Mouse (Mus musculus): ENCODE data around the gene Tomm40.

Gene Tomm40

GRCm38 (mm10) chr7:19744590-19745385 is 29.6 kb upstream of the Tomm40 start:
- no peak for DNase-seq (ENCODE audit: low spot score)

DNA sequence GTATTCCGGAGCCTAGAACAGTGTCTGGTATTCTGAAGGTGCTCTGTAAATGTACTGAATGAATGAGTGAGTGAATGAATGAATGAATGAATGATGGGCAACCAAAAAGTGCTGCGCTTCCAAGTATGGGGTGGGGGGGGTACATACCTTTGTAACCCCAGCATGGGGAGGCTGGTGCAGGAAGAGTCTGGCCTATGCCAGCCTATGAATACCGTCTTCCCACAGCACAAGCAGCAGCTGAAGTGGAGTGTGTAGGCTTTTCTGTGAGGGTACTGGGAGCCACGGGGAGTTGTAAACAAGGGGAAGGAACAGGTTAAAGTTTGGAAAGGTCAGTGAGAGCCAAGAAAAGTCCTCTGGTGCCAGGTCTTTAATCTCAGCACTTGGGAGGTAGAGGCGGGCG is 28.6 kb upstream of the Tomm40 start:
- DNase-seq (ENCODE audit: low spot score), result no peak

GRCm38 (mm10) chr7:19742468-19742867 is 27.2 kb upstream of the Tomm40 start:
- DNase-seq (ENCODE audit: low spot score), result no peak

DNA sequence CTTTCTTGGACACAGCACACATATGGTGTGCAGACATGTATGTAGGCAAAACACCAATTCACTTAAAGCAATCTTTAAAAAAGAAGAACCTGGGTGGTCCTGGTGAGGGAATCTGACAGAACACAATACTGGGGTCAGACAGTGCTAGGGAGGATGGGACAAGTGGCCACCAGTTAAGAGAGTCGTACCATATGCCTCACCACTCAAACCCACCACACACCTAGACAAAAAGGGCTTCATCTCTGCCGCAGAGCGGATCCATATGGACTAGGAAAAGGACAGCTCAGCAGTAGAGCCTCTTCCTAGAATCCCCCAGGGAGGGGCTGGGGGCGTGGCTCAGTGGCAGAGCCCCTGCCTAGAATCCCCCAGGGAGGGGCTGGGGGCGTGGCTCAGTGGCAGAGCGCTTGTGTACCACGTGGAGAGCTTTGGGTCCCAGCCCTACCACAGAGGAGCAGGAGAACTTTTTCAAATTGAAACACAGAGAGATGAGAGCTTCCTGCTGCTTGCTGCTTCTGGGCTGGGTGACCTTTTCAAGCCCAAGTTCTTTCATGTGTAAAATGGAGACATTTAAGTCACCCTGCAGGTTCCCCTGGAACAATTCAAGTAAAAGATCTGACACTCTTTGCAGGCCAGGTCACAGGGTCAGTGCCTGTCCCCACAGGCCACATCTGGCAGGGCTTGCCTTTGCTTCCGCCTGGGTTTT is 26.2 kb upstream of the Tomm40 start:
- DNase-seq (ENCODE audit: low spot score), result no peak

GRCm38 (mm10) chr7:19740269-19740668 is 25.0 kb upstream of the Tomm40 start:
- no peak for DNase-seq (ENCODE audit: low spot score)

GRCm38 (mm10) chr7:19738771-19739170 is 23.5 kb upstream of the Tomm40 start:
- DNase-seq (ENCODE audit: low spot score), result no peak

GRCm38 (mm10) chr7:19736389-19737057 is 21.3 kb upstream of the Tomm40 start:
- DNase-seq (ENCODE audit: low spot score), result peak; percentile 49

DNA sequence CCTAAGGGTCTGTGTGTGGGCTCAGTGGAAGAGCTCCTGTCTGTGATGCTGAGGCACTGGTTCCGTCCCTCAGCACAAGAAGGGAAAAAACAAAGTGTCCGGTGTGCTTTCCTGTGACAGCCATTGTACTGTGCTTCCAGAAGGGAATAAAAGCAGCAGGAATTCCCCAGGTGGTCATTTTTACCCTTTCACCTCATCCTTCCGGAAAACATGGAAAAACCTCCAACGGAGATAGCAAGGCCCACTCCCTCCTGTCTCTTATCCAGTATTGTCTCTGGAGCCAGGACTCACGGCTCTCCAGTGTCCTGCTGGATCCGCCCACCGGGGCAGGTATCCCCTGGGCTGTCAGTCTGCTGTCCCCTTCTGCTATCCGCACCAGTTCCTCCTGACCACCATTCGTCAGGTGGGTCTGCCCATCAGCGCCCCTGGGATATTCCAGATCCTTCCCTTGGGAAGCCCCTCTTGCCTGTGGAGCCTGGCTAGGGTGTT is 19.0 kb upstream of the Tomm40 start:
- DNase-seq (ENCODE audit: low spot score), result no peak

- DNase-seq (ENCODE audit: low spot score), result no peak
Measured at GRCm38 (mm10) chr7:19726541-19726940, 11.3 kb upstream of the Tomm40 start.

DNA sequence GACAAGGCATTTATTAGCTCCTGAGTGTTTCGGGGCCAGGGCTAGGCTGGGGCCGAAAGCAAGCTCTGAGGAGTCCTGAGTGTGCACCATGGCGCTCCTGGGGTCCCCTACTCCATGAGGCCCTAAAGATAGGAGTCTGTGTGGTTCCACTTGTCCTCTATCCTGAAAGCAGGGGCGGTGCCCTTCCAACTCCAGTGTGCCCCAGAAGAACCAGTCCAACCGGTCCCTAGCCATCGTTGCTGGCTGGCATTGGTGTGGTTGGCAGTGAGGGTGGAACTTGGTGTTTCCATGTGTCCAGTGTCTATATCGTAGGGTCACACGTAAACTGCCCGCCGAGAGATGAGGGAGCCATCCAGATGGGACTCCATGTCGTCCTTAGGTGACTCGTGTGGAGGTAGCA is 8.9 kb upstream of the Tomm40 start:
- DNase-seq (ENCODE audit: low spot score), result no peak

DNA sequence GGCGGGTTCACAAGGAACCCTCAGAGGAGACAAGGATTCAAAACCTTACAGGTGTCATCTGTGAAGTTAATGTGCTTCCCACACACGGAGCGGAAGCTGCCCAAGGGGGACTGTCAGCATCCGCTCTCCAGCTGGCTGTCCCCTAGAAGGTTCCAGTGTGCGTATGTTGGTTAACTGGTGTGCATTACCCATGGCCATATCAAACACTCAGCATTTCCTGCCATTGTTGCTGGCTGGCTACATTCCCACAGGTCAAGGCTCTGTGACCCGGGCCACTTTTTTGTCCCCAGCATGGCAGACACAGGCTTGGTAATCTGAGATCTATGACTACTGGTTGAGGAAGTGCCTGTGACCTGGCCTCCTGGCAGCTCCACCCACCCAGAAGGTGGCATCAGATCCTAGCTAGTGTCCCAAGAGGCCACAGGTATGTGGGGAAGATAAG is 7.5 kb upstream of the Tomm40 start:
- DNase-seq (ENCODE audit: low spot score), result no peak

DNA sequence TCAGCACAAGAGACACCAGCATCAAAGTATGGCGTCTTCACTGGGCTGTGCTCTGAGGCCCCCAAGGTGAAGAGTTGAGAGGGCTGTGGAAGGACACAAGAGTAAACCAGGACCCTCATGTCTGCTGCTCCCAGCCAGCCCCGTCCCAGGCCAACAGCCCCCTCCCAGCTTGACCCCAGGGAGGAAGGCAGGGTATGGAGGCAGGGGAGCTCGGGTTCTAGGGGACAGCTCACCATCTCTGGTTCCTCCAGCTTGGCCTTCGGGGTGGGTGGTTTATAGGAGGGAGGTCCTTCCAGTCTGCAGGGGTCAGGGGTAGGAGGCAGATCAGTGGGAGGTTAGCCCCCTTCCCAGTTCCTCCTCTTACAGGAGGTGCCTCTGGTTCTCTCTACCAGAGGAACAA is 4.0 kb upstream of the Tomm40 start:
- DNase-seq (ENCODE audit: low spot score), result no peak

DNA sequence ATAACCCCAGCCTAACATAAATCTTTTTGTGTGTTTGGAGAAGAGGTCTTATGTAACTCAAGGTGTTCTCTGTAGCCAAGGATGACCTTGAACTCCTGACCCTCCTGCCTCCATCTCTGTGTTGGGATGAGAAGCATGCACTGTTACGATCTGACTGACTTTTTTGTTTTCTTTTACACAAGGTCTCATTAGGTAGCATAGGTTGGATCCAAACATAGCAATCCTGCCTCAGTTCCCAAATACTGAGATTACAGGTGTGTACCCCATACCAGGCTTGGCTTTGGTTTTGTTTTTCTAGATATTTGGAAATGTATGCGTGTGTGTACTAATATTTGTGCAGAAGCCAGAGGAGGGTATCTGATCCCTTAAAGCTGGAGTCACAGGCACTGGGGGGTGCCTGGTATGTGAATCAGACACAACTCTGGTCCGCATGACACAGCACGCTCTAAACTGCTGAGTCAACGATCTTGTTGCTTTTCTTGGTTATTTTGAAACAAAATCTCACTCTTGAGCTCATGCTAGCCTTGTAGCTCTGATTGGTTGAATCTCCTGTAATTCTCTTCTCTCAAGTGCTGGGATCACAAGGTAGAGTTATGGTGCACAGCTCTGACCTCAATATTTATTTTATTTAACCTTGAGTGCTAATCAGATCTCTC is 3.2 kb upstream of the Tomm40 start:
- DNase-seq (ENCODE audit: low spot score), result no peak

GRCm38 (mm10) chr7:19717346-19717745 is 2.1 kb upstream of the Tomm40 start:
- DNase-seq (ENCODE audit: low spot score), result no peak

GRCm38 (mm10) chr7:19716822-19717221 is 1.6 kb upstream of the Tomm40 start:
- DNase-seq (ENCODE audit: low spot score), result no peak

DNA sequence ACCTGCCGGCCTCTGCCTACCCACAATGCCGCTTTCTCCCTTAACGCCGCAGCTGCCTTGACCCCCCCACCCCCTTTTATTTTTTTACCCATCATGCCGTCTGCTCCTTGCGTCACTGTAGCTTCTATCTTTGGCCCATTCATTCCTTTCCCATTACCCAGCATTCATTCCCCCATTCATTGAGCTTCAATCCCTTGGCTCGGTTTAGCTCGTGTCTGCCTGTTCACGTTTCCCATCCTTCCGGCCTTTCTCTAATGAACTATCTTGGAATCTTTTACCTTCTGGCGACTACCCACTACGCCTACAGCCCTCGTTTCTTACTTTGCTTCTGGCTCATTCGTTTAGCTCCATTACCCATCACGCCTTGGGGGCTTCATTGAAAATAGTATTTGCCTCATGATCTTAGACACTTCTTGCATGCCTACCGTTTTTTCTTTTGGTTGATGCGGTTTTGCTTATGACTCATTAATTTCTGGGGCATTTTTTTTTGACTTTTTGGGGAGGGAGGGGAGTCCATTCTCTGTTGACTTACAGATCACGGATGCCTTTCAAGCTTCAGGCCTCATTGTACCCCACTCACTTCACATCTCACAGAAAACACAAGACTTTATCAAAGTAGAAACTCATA is 931 bp upstream of the Tomm40 start:
- DNase-seq (ENCODE audit: low spot score), result no peak

- DNase-seq (ENCODE audit: low spot score), result no peak
Measured at GRCm38 (mm10) chr7:19714836-19715235, 402 bp downstream of the Tomm40 start.

GRCm38 (mm10) chr7:19713598-19713997 is 1.6 kb downstream of the Tomm40 start:
- no peak for DNase-seq (ENCODE audit: low spot score)

DNA sequence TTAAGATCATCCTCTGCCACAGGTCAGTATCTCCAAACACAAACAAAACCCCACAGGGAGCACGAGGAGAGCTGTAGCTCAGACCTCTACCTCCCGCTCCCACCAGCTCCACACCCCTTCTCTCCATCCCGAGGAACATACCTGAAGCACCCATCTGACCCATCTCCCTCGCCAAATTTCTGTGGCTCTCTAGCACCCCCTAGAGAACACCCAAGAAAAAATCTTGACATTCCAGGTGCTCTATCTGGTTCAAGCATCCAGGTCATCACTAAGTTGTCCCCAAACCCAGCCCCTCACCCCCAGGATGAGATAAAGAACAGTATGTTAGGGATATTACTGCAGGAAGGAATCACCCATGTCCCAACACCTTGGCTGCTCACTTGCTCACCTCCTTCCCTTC is 2.0 kb downstream of the Tomm40 start:
- peak; percentile 29 for DNase-seq (ENCODE audit: low spot score)

- peak; percentile 40 for DNase-seq (ENCODE audit: low spot score)
Measured at GRCm38 (mm10) chr7:19712414-19712813, 2.8 kb downstream of the Tomm40 start.

GRCm38 (mm10) chr7:19710650-19711049 is 4.6 kb downstream of the Tomm40 start:
- no peak for DNase-seq (ENCODE audit: low spot score)

DNA sequence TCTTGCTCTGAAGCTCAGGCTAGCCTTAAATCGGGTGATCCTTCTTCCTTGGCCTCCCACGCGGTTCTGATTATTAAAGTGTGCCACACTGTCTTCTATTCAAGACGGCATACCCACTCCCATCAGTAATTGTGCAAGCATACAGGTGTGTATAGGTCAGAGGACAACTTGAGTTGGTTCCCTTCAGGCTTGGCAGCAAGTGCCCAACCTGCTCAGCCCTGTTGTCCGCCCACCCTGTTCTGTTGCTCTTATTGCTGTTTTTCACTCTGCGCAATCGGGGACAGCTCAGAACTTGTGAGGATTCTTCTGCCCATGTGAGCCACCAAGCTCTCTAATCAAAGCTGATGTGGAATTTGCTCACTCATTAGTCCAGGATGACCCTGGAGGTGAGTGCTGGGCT is 10.0 kb downstream of the Tomm40 start:
- no peak for DNase-seq (ENCODE audit: low spot score)

Measured in adipocyte (in vitro differentiated cells).